Mouse (Mus musculus) embryonic facial prominence, embryonic 13.5 days (tissue): Measurements from ENCODE around the gene Znfx1. TPM values are rescaled to one million over a fixed set of nuclear protein-coding genes. Genes with fewer than 3 reads are reported as not detected.
A peak's percentile ranks its signal among the peaks of the same experiment; 100 is the strongest.

Experiments
- ATAC-seq: fragments of 200-750 bp; cut with Nextera tagmentation; 2 replicates; pipeline ENCODE4 v1.8.0; 2017; ENCODE audit warnings: low read depth; ENCODE audit not compliant: insufficient number of reproducible peaks, insufficient read depth, low FRiP score, low TSS enrichment
- H3K27ac ChIP-seq: fragments of 300-500 bp; sonication (generic); 2 replicates; pipeline ENCODE4 v1.5.1; 2015; ENCODE audit warnings: moderate library complexity, mild to moderate bottlenecking, inconsistent platforms
- H3K27me3 ChIP-seq: fragments of 300-500 bp; sonication (generic); 2 replicates; pipeline ENCODE4 v1.6.1; 2015; ENCODE audit warnings: mild to moderate bottlenecking, inconsistent platforms
- H3K36me3 ChIP-seq: fragments of 300-500 bp; sonication (generic); 2 replicates; pipeline ENCODE4 v1.6.1; 2015; ENCODE audit warnings: mild to moderate bottlenecking, inconsistent platforms
- H3K4me1 ChIP-seq: fragments of 300-500 bp; sonication (generic); 2 replicates; pipeline ENCODE4 v1.6.1; 2015; ENCODE audit warnings: inconsistent platforms
- H3K4me2 ChIP-seq: fragments of 300-500 bp; sonication (generic); 2 replicates; pipeline ENCODE4 v1.6.1; 2015; ENCODE audit warnings: moderate library complexity, mild to moderate bottlenecking, inconsistent platforms
- H3K4me3 ChIP-seq: fragments of 300-500 bp; sonication (generic); 2 replicates; pipeline ENCODE4 v1.5.1; 2015; ENCODE audit warnings: mild to moderate bottlenecking, inconsistent platforms
- H3K9ac ChIP-seq: fragments of 300-500 bp; sonication (generic); 2 replicates; pipeline ENCODE4 v1.6.1; 2015; ENCODE audit warnings: mild to moderate bottlenecking, inconsistent platforms
- H3K9me3 ChIP-seq: fragments of 300-500 bp; sonication (generic); 2 replicates; pipeline ENCODE4 v1.6.1; 2016; ENCODE audit warnings: inconsistent platforms
- WGBS: fragments of 180-500 bp; shearing (Covaris S2); methylation state at CpG from one replicate; pipeline ENCODE4 v1.1.7; 2015; ENCODE audit warnings: mixed read lengths; 5-methylcytosine and 5-hydroxymethylcytosine counted together
- polyA plus RNA-seq: library from polyadenylated mRNA; unstranded; fragments of >200 nt; fragmentation: Nextera tagmentation; extraction: Ambion mirVana; gene quantifications from 2 replicates; pipeline ENCODE4 v1.2.1, GENCODE M21; 2015

Znfx1 gene
- polyA plus RNA-seq, 1 experiment from 2014 or later: 5.5 TPM

- Histone ChIP-seq H3K4me2 (no peak overlapping the region), H3K27me3 (no peaks in the 10 kb centered on the region), H3K4me1 (no peaks in the 10 kb centered on the region; the same call in 1 of the 2 replicates), H3K36me3 (no peaks in the 10 kb centered on the region), H3K4me3 (no peak overlapping the region), H3K27ac (no peak overlapping the region), H3K9ac (no peak overlapping the region), H3K9me3 (no peaks in the 10 kb centered on the region)
- 87% methylated on average over 2 of the region's 2 CpGs for WGBS
- no peak for ATAC-seq
These were observed 56.5 kb downstream of the Znfx1 start for GRCm38 (mm10) chr2:167006355-167006754.

GRCm38 (mm10) chr2:167004099-167004854, 58.5 kb downstream of the Znfx1 start:
- no peak overlapping the region for H3K27ac ChIP-seq
- no peak overlapping the region for H3K9ac ChIP-seq
- no peak overlapping the region for H3K4me2 ChIP-seq
- no peaks in the 10 kb centered on the region for H3K9me3 ChIP-seq
- no peaks in the 10 kb centered on the region for H3K36me3 ChIP-seq
- ATAC-seq: no peak
- no peaks in the 10 kb centered on the region for H3K27me3 ChIP-seq
- 47% methylated on average over 8 of the region's 8 CpGs for WGBS
- H3K4me3 ChIP-seq: no peak overlapping the region
- H3K4me1 ChIP-seq: peaks cover 5% of the 10 kb centered on the region; the same call in 1 of the 2 replicates

- ATAC-seq: no peak
- no peaks in the 10 kb centered on the region for H3K27me3 ChIP-seq
- H3K36me3 ChIP-seq: no peaks in the 10 kb centered on the region
- no peak overlapping the region for H3K4me3 ChIP-seq
- H3K9me3 ChIP-seq: no peaks in the 10 kb centered on the region
- no peak overlapping the region for H3K9ac ChIP-seq
- 0 out of 2 replicates have a peak overlapping the region, but pooled peaks have one; percentile 5 for H3K27ac ChIP-seq
- WGBS: 28% methylated on average over 9 of the region's 9 CpGs
- peaks cover 10% of the 10 kb centered on the region; the same call in 1 of the 2 replicates for H3K4me1 ChIP-seq
- no peak overlapping the region for H3K4me2 ChIP-seq
These were observed 61.3 kb downstream of the Znfx1 start for GRCm38 (mm10) chr2:167001486-167001885.

GRCm38 (mm10) chr2:166996533-166996894, 66.3 kb downstream of the Znfx1 start:
- H3K9me3 ChIP-seq: no peaks in the 10 kb centered on the region
- ATAC-seq: no peak
- peak overlapping the region; percentile 99 for H3K27ac ChIP-seq
- H3K4me1 ChIP-seq: peaks cover 44% of the 10 kb centered on the region
- H3K4me3 ChIP-seq: peak overlapping the region; percentile 97
- WGBS: 36% methylated on average over 8 of the region's 8 CpGs
- no peaks in the 10 kb centered on the region for H3K27me3 ChIP-seq
- H3K4me2 ChIP-seq: peak overlapping the region; percentile 92
- H3K9ac ChIP-seq: peak overlapping the region; percentile 98
- H3K36me3 ChIP-seq: no peaks in the 10 kb centered on the region

- peaks cover 46% of the 10 kb centered on the region for H3K4me1 ChIP-seq
- H3K4me3 ChIP-seq: peak within 1 kb of the TSS; percentile 97
- peak; percentile 98 for ATAC-seq
- H3K27ac ChIP-seq: peak within 1 kb of the TSS; percentile 99
- no peaks in the 10 kb centered on the region for H3K9me3 ChIP-seq
- peak within 1 kb of the TSS; percentile 98 for H3K9ac ChIP-seq
- H3K27me3 ChIP-seq: no peaks in the 10 kb centered on the region
- no peaks in the 10 kb centered on the region for H3K36me3 ChIP-seq
- peak within 1 kb of the TSS; percentile 92 for H3K4me2 ChIP-seq
- under 1% methylated on average over 71 of the region's 88 CpGs for WGBS
These were observed 66.9 kb downstream of the Znfx1 start, which contains the start of gene Stau1 for GRCm38 (mm10) chr2:166995796-166996532. Gene Stau1, minus strand, starts transcription at chr2:166996299.

- H3K4me1 ChIP-seq: peaks cover 50% of the 10 kb centered on the region
- H3K9ac ChIP-seq: peak overlapping the region; percentile 98
- H3K9me3 ChIP-seq: no peaks in the 10 kb centered on the region
- ATAC-seq: 0 out of 2 replicates have a peak, but pooled peaks have one; percentile 15
- peak overlapping the region; percentile 99 for H3K27ac ChIP-seq
- peak overlapping the region; percentile 97 for H3K4me3 ChIP-seq
- no peaks in the 10 kb centered on the region for H3K36me3 ChIP-seq
- no peaks in the 10 kb centered on the region for H3K27me3 ChIP-seq
- 3% methylated on average over 28 of the region's 28 CpGs for WGBS
- H3K4me2 ChIP-seq: peak overlapping the region; percentile 92
These were observed 67.6 kb downstream of the Znfx1 start for GRCm38 (mm10) chr2:166995021-166995795.

GRCm38 (mm10) chr2:166991945-166992344, 70.9 kb downstream of the Znfx1 start:
- ATAC-seq: no peak
- no peak overlapping the region for H3K4me3 ChIP-seq
- H3K36me3 ChIP-seq: no peaks in the 10 kb centered on the region
- H3K27ac ChIP-seq: peak overlapping the region; percentile 57; the same call in 1 of the 2 replicates
- H3K4me2 ChIP-seq: peak overlapping the region; percentile 12
- no peaks in the 10 kb centered on the region for H3K9me3 ChIP-seq
- no peaks in the 10 kb centered on the region for H3K27me3 ChIP-seq
- peak overlapping the region; percentile 56 for H3K9ac ChIP-seq
- peaks cover 60% of the 10 kb centered on the region for H3K4me1 ChIP-seq

GRCm38 (mm10) chr2:166990861-166991260, 72.0 kb downstream of the Znfx1 start:
- H3K9me3 ChIP-seq: no peaks in the 10 kb centered on the region
- H3K4me2 ChIP-seq: no peak overlapping the region
- ATAC-seq: no peak
- WGBS: 68% methylated on average over 7 of the region's 7 CpGs
- H3K36me3 ChIP-seq: no peaks in the 10 kb centered on the region
- no peak overlapping the region for H3K9ac ChIP-seq
- peak overlapping the region; percentile 39; the same call in 1 of the 2 replicates for H3K27ac ChIP-seq
- H3K27me3 ChIP-seq: no peaks in the 10 kb centered on the region
- no peak overlapping the region for H3K4me3 ChIP-seq
- H3K4me1 ChIP-seq: peaks cover 53% of the 10 kb centered on the region

Other genes with a start within 250 kb of the Znfx1 start
- 120 and 123 TPM in 2 replicates for gene Cse1l, start 157.0 kb downstream of the Znfx1 start, polyA plus RNA-seq
- 104 and 105 TPM in 2 replicates for gene Stau1, start 66.7 kb downstream of the Znfx1 start, polyA plus RNA-seq
- 52.5 and 54.2 TPM in 2 replicates for gene Ddx27, start 47.8 kb downstream of the Znfx1 start, polyA plus RNA-seq
- gene Kcnb1, start 127.1 kb upstream of the Znfx1 start, polyA plus RNA-seq: 1.1 and 1.2 TPM in 2 replicates
- gene Ptgis, start 177.6 kb upstream of the Znfx1 start, polyA plus RNA-seq: 9.0 and 9.2 TPM in 2 replicates